Mouse (Mus musculus) MEL (cell line): ENCODE data around the gene Tcte2.

Source experiments
- CTCF ChIP-seq, 3 experiments: IDR thresholded peaks in 2 of 3; conservative IDR thresholded peaks in 1 of 3; 2 replicates each; pipeline ENCODE4 v1.5.1; 2011 to 2012; ENCODE audit warnings: low read length in 3 of 3, low read depth in 2 of 3, mild to moderate bottlenecking in 2 of 3, improper control_type of control experiment in 1 of 3, inconsistent platforms in 1 of 3, mixed read lengths in 1 of 3, moderate library complexity in 1 of 3; ENCODE audit not compliant: control insufficient read depth in 1 of 3, insufficient read depth in 1 of 3, poor library complexity in 1 of 3, severe bottlenecking in 1 of 3
- GABPA ChIP-seq: IDR thresholded peaks from 2 replicates; pipeline ENCODE4 v1.6.1; 2012; ENCODE audit warnings: low read depth, mild to moderate bottlenecking, inconsistent platforms, low read length, improper control_type of control experiment, moderate library complexity
- MEF2A ChIP-seq: IDR thresholded peaks from 2 replicates; pipeline ENCODE4 v1.6.1; 2014; ENCODE audit warnings: low read depth, mild to moderate bottlenecking, inconsistent platforms, low read length, improper control_type of control experiment; ENCODE audit not compliant: poor library complexity, insufficient replicate concordance, severe bottlenecking; ENCODE audit errors: extremely low read depth
- MYC ChIP-seq: IDR thresholded peaks from 2 replicates; pipeline ENCODE4 v1.6.1; 2011; ENCODE audit warnings: low read depth, mild to moderate bottlenecking, low read length, improper control_type of control experiment, moderate library complexity
- NRF1 ChIP-seq: IDR thresholded peaks from 2 replicates; pipeline ENCODE4 v1.6.1; 2014; ENCODE audit warnings: low read depth, mild to moderate bottlenecking, inconsistent platforms, low read length, improper control_type of control experiment, moderate library complexity; ENCODE audit not compliant: poor library complexity, insufficient read depth, severe bottlenecking
- POLR2A ChIP-seq, 2 experiments: IDR thresholded peaks; 2 replicates each; pipeline ENCODE4 v1.6.1; 2011 to 2012; ENCODE audit warnings: low read length in 2 of 2, mild to moderate bottlenecking in 2 of 2, control low read depth in 1 of 2, improper control_type of control experiment in 1 of 2, low read depth in 1 of 2, moderate library complexity in 1 of 2; ENCODE audit not compliant: control insufficient read depth in 1 of 2, insufficient read depth in 1 of 2, poor library complexity in 1 of 2
- POLR2AphosphoS2 ChIP-seq: IDR thresholded peaks from 2 replicates; pipeline ENCODE4 v1.6.1; 2011; ENCODE audit warnings: low read length, improper control_type of control experiment
- SMC3 ChIP-seq: IDR thresholded peaks from 2 replicates; pipeline ENCODE4 v1.6.1; 2011; ENCODE audit warnings: low read depth, low read length, improper control_type of control experiment
- USF1 ChIP-seq: IDR thresholded peaks from 2 replicates; pipeline ENCODE4 v1.6.1; 2014; ENCODE audit warnings: low read depth, mild to moderate bottlenecking, inconsistent platforms, low read length, improper control_type of control experiment, moderate library complexity
- ZMIZ1 ChIP-seq: IDR thresholded peaks from 2 replicates; pipeline ENCODE4 v1.6.1; 2012; ENCODE audit warnings: low read depth, mild to moderate bottlenecking, inconsistent platforms, low read length, improper control_type of control experiment, moderate library complexity

DNA sequence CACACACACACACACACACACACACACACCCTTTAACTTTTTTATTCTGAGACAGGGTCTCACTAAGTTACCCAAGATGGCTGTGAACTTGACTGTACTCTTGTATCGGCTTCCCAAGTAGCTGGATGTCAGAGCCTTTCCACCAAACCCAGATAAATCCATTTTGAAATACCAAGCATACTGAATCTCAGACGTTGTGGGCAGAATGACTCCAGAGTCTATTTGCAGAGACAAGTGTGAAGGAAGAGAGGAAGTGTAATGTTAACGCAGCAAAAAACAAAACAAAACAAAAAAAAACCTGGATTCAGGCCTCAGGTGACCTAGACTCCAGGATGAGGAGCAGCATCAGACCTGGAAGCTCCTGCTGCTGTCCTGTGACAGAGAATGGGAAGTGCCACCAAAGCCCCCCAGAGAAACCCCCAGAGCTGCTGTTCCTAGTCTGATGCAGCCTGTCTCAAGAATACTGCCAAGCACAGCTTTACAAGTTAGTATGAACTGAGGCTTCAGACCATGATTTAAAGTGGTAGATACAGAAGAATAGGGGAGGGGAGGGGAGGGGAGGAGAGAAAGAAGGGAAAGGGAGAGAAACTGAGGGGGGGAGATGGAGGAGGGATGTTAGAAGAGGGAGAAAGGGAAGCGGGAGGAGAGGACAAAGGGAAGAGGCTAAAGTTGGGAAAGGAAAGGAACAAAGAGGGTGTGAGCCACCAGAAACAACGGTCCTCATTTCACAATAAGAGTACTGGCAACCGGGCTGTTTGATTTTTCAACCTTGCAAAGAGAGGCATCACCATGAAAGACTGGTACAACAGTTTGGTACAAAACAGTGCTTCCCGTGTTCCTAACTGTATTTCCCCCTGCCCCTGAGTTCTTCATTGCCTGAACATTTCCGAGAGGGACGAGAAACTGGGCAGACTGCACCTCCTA lies 84.1 kb downstream of the Tcte2 start:
- TF ChIP-seq POLR2AphosphoS2 (no peak), ZMIZ1 (no peak), SMC3 (no peak), CTCF (IDR thresholded peaks at IDR 0.05 in 2 of 3, conservative IDR thresholded peaks at IDR 0.05 in 1 of 3; ENCODE audit: control insufficient read depth in 1 of 3, insufficient read depth in 1 of 3, low read depth in 2 of 3, low read length in 3 of 3, poor library complexity in 1 of 3, severe bottlenecking in 1 of 3) (no peak), USF1 (no peak), MYC (no peak), MEF2A (no peak), GABPA (no peak), NRF1 (no peak), POLR2A (IDR thresholded peaks at IDR 0.05; ENCODE audit: control insufficient read depth in 1 of 2, insufficient read depth in 1 of 2, low read depth in 1 of 2, low read length in 2 of 2, poor library complexity in 1 of 2) (no peak)
